Mouse (Mus musculus) hindbrain, postnatal 0 days (tissue): ENCODE measurements around the gene Gm14226. TPM values are rescaled to one million over a fixed set of nuclear protein-coding genes. Genes with fewer than 3 reads are reported as not detected.

Experiments
- ATAC-seq: fragments of 200-750 bp; cut with Nextera tagmentation; 2 replicates; pipeline ENCODE4 v1.8.0; 2017; ENCODE audit warnings: mild to moderate bottlenecking, moderate TSS enrichment, moderate library complexity
- DNase-seq: peaks from one replicate; pipeline ENCODE4 v3.0.0-alpha.2; 2015; ENCODE audit warnings: low spot score
- H3K27ac ChIP-seq: fragments of 300-500 bp; sonication (generic); 2 replicates; pipeline ENCODE4 v1.5.1; 2014; ENCODE audit warnings: mild to moderate bottlenecking
- H3K27me3 ChIP-seq: fragments of 300-500 bp; sonication (generic); 2 replicates; pipeline ENCODE4 v1.6.1; 2014; ENCODE audit warnings: low read length, mixed read lengths; ENCODE audit not compliant: insufficient read depth
- H3K36me3 ChIP-seq: fragments of 300-500 bp; sonication (generic); 2 replicates; pipeline ENCODE4 v1.6.1; 2014; ENCODE audit warnings: low read length, mixed read lengths; ENCODE audit not compliant: insufficient read depth
- H3K4me1 ChIP-seq: fragments of 300-500 bp; sonication (generic); 2 replicates; pipeline ENCODE4 v1.6.1; 2014; ENCODE audit warnings: antibody characterized with exemption, low read length, mixed read lengths; ENCODE audit not compliant: insufficient read depth
- H3K4me2 ChIP-seq: fragments of 300-500 bp; sonication (generic); 2 replicates; pipeline ENCODE4 v1.6.1; 2014; ENCODE audit warnings: low read depth, mild to moderate bottlenecking, low read length, moderate library complexity, mixed read lengths
- H3K4me3 ChIP-seq: fragments of 300-500 bp; sonication (generic); 2 replicates; pipeline ENCODE4 v1.5.1; 2014; ENCODE audit warnings: low read length
- H3K9ac ChIP-seq: fragments of 300-500 bp; sonication (generic); replicated peaks from 2 replicates; pipeline ENCODE4 v1.6.1; 2014; ENCODE audit warnings: mild to moderate bottlenecking, low read length, moderate library complexity, mixed read lengths
- H3K9me3 ChIP-seq: fragments of 300-500 bp; sonication (generic); 2 replicates; pipeline ENCODE4 v1.6.1; 2016; ENCODE audit warnings: low read length, mixed read lengths
- CTCF ChIP-seq: IDR thresholded peaks from 2 replicates; pipeline ENCODE4 v1.5.1; 2016; ENCODE audit warnings: antibody characterized with exemption, control low read depth, low read depth
- WGBS: fragments of 180-500 bp; shearing (Covaris S2); extraction: QIAGEN DNeasy Blood & Tissue Kit; methylation state at CpG from one replicate; pipeline ENCODE4 v1.1.7; 2014; 5-methylcytosine and 5-hydroxymethylcytosine counted together
- polyA plus RNA-seq: library from polyadenylated mRNA; unstranded; fragments of >200 nt; fragmentation: Nextera tagmentation; extraction: Ambion mirVana; gene quantifications from 2 replicates; pipeline ENCODE4 v1.2.1, GENCODE M21; 2015
- total RNA-seq: library from RNA; depleted of rRNA; stranded (reverse); fragments of >200 nt; gene quantifications from 2 replicates; pipeline ENCODE4 v1.2.3, GENCODE M21; 2014

Gene Gm14226
- total and polyA plus RNA-seq, 2 experiments from 2014 or later = 0.14 to 0.58 TPM

DNA sequence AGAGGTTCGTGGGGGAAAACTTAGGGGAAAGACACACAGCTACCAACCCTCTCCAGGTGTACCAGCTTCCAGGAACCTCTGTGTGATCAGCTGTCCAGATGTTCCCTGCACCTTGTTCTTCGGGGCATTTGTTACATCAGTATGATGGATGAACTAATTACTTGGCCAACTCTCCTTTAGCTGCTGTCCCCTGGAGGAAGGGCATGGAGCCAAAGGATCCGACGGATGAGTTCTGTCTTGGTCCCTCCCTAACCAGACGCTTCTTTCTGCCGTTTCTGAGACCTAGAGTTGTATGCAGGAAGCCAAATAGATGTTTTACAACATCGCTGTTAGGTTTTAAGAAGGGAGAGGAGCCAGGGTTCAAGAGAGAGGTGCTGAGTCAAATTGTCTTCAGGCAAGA is 12.8 kb downstream of the Gm14226 start:
- 39% methylated on average over 7 of the region's 7 CpGs for WGBS
- ATAC-seq (no peak), DNase-seq (peak; percentile 15)
- H3K36me3 ChIP-seq = no peaks in the 10 kb centered on the region
- no peaks in the 10 kb centered on the region for H3K27me3 ChIP-seq
- H3K9ac ChIP-seq = no peak overlapping the region
- H3K27ac ChIP-seq = no peak overlapping the region
- no peak for TF ChIP-seq CTCF
- no peak overlapping the region for H3K4me2 ChIP-seq
- H3K4me3 ChIP-seq = no peak overlapping the region
- H3K4me1 ChIP-seq = no peaks in the 10 kb centered on the region
- no peaks in the 10 kb centered on the region for H3K9me3 ChIP-seq

DNA sequence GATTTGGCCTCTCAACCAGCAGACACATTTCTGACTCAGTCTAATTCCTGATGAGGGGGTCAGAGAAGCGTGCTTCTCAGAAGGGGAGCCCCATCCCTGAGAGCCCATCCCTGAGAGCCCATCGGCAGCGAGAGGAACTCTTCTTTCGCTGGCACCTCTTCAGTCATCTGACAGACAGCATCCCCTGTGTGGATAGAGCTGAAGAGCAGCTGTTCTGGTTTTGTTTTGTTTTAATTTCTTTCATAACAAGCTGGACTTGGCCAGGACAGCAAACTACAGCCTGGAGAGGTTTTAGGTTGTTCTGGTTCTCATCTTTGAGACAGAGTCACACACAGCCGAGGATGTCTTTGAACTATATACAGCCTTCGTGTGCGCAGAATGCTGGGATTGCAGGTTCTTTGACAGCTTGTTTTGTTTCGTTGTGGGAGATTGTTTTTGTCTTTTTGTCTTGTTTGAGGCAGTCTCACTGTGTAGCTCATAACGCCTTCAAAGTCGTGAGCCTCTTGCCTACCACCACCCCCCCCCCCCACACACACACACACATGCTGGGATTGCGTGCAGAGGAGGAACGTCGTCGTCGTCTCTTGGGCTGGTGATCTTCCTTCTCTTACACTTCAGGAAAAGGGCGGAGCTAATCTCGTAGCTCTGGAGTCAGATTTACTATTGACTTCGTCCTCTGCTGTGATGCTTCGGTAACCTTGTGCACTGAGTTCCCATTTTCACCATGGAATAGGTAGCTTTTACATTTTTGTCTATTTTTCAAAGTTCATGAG is 15.1 kb downstream of the Gm14226 start:
- no peaks in the 10 kb centered on the region for H3K9me3 ChIP-seq
- no peaks in the 10 kb centered on the region for H3K36me3 ChIP-seq
- no peaks in the 10 kb centered on the region for H3K27me3 ChIP-seq
- 39% methylated on average over 19 of the region's 19 CpGs for WGBS
- no peak overlapping the region for H3K9ac ChIP-seq
- no peak overlapping the region for H3K27ac ChIP-seq
- no peaks in the 10 kb centered on the region for H3K4me1 ChIP-seq
- ATAC-seq (no peak), DNase-seq (no peak)
- TF ChIP-seq CTCF = no peak
- H3K4me3 ChIP-seq = no peak overlapping the region
- H3K4me2 ChIP-seq = no peak overlapping the region

DNA sequence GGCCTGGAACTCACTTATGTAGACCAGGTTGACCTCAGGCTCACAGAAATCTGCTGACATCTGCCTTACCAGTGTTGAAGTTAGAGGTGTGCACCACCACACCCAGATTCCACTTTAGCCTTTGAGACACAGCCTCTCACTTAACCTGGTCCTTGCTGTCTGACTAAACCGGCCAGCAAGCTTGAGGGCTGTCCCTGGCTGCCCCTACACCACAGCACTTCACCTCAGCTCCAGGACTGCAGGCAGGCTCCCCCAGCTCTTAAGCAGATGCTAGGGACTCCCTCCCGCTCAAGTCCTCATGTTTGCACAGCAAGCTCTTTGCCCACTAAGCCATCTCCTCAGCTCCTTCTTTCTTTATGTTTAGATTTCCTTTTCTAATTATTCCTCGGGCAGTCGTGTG is 21.9 kb downstream of the Gm14226 start:
- Histone ChIP-seq H3K4me3 (no peak overlapping the region), H3K36me3 (no peaks in the 10 kb centered on the region), H3K9me3 (no peaks in the 10 kb centered on the region), H3K27me3 (no peaks in the 10 kb centered on the region), H3K9ac (no peak overlapping the region), H3K4me2 (no peak overlapping the region), H3K27ac (no peak overlapping the region), H3K4me1 (no peaks in the 10 kb centered on the region)
- ATAC-seq (no peak), DNase-seq (no peak)
- no peak for TF ChIP-seq CTCF
- 74% methylated on average over 4 of the region's 4 CpGs for WGBS

DNA sequence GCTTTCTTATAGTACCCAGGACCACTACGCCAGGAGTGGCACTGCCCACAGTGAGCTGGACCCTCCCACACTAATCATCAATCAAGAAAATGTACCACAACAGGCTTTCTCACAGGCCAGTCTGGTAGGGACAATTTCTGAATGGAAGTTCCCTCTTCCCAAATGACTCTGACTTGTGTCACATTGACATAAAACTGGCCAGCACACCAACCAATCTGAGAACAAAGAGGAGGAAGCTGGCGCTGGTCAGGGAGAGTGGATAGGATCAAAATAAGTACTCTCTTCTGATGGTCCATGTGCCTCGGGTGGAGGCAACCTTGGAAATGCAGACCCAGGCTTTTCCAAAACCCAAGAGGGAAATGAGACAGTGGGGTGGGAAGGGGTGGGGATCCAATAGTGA is 26.5 kb downstream of the Gm14226 start:
- Histone ChIP-seq H3K36me3 (no peaks in the 10 kb centered on the region), H3K27ac (no peak overlapping the region), H3K4me2 (no peak overlapping the region), H3K9me3 (no peaks in the 10 kb centered on the region), H3K9ac (no peak overlapping the region), H3K4me1 (no peaks in the 10 kb centered on the region), H3K4me3 (no peak overlapping the region), H3K27me3 (no peaks in the 10 kb centered on the region)
- DNase-seq (no peak), ATAC-seq (no peak)
- no peak for TF ChIP-seq CTCF
- 79% methylated on average over 3 of the region's 3 CpGs for WGBS

DNA sequence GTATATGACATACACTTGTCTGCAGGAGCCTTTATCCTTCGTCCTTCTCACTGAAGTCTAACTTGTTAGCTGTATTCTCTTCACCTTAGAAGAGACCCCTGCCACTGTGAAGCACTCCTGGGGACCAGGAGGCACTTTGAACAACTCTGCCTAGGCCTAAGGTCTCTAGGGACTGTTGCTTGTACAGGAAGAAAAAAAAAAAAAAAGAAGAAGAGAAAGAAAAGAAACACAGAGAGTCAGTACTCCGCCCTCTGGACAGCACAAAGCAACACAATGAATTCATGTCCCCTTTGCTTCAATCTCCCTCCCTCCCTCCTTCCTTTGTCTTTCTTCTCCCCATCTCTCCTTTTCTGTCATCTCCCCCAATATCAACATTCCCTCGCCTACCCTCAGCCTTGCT is 27.0 kb downstream of the Gm14226 start:
- Histone ChIP-seq H3K4me1 (peaks cover 1% of the 10 kb centered on the region), H3K36me3 (no peaks in the 10 kb centered on the region), H3K4me3 (no peak overlapping the region), H3K9ac (no peak overlapping the region), H3K9me3 (no peaks in the 10 kb centered on the region), H3K27me3 (no peaks in the 10 kb centered on the region), H3K4me2 (no peak overlapping the region), H3K27ac (no peak overlapping the region)
- ATAC-seq (no peak), DNase-seq (no peak)
- WGBS = 66% methylated on average over 3 of the region's 3 CpGs
- TF ChIP-seq CTCF = no peak

DNA sequence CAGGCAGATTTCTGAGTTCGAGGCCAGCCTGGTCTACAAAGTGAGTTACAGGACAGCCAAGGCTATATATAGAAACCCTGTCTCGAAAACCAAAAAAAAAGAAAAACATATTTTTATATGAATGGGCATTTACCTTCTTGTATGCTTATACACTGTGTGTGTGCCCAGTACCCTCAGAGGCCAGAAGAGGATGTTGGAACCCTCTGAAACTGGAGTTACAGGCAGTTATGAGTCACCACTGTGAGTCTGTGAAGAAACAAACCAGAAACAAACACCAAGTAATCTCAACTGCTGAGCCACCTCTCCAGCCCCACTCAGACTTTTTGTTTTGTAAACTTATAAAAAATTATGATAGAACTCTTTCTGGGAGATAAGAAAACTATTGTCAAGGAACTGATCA is 28.7 kb downstream of the Gm14226 start:
- no peak for ATAC-seq
- no peak overlapping the region for H3K4me3 ChIP-seq
- no peaks in the 10 kb centered on the region for H3K27me3 ChIP-seq
- no peaks in the 10 kb centered on the region for H3K36me3 ChIP-seq
- H3K27ac ChIP-seq = no peak overlapping the region
- no peak overlapping the region for H3K4me2 ChIP-seq
- 84% methylated on average over 2 of the region's 2 CpGs for WGBS
- DNase-seq = no peak
- no peak overlapping the region for H3K9ac ChIP-seq
- H3K4me1 ChIP-seq = peaks cover 5% of the 10 kb centered on the region
- H3K9me3 ChIP-seq = no peaks in the 10 kb centered on the region
- no peak for TF ChIP-seq CTCF

DNA sequence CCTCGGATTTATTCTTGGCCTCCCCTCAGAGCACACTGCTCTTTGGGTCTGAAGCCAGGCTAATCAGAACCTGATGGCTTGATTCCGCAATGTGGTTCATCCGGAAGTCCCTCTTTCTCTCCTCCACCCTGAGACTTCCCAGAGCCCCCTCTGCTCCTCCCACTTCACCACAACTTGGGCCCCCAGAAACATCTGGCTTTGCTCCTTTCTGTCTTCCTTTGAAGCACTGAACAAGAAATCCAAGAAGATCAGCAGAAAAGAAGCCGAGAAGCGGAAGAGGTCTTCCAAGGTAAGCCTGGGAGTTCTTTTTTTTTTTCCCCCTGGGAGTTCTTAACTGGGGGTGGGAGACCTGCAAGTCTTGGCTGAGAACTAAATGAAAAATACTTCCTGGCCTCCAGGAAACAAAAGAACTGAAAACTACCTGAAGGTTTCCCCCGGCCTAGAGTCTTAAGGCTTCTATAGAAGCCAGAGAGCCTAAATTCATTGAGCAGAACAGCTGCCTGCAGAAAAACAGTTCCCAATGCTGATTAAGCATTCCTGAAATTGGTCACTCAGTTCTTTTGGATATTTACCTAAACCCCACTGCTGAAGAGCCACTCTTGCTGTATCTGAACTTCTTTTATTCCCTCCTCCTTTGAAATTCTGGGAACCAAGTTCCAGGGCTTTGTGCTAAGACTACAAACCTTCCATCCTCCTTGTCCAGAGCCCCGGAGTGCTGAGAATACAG is 29.5 kb downstream of the Gm14226 start:
- 72% methylated on average over 7 of the region's 7 CpGs for WGBS
- no peak for TF ChIP-seq CTCF

More for the DNA sequence above, 29.5 kb downstream of the Gm14226 start:
- Histone ChIP-seq H3K9me3 (no peaks in the 10 kb centered on the region), H3K36me3 (no peaks in the 10 kb centered on the region), H3K4me3 (no peak overlapping the region), H3K9ac (no peak overlapping the region), H3K27ac (no peak overlapping the region), H3K27me3 (no peaks in the 10 kb centered on the region), H3K4me2 (no peak overlapping the region), H3K4me1 (peaks cover 5% of the 10 kb centered on the region)
- DNase-seq = no peak
- ATAC-seq = no peak
